Mouse (Mus musculus): ENCODE data around the gene Scnm1. TPM values are rescaled to one million over a fixed set of nuclear protein-coding genes. Genes with fewer than 3 reads are reported as not detected.

Gene Scnm1
- polyA plus RNA-seq, 1 experiment from 2014 or later, result 96.9 TPM

DNA sequence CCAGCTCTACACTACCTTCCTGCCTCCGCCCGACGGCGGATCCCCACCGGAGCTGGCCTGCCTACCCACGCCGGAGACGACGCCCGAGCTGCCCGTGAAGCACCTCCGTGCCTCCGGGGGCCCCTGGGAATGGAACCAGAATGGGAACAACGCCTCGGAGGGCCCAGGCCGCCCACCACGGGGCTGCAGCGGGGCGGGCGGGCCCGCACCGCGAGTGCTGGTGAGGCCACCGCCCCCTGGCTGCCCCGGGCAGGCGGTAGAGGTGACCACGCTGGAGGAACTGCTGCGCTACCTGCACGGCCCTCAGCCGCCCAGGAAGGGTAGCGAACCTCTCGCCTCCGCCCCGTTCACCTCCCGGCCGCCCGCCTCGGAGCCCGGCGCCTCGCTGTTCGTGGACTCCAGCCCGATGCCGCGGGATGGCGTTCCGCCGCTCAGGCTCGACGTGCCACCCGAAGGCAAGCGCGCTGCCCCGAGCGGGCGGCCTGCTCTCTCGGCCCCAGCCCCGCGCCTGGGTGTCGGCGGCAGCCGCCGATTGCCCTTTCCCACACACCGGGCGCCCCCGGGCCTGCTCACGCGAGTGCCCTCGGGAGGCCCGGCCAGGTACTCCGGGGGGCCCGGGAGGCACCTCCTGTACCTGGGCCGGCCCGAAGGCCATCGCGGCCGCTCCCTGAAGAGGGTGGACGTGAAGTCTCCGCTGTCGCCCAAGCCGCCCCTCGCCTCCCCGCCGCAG is 38.9 kb upstream of the Scnm1 start:
- no peak overlapping the region for H3K9ac ChIP-seq (replicated peaks; ENCODE audit: low read depth, low read length)

DNA sequence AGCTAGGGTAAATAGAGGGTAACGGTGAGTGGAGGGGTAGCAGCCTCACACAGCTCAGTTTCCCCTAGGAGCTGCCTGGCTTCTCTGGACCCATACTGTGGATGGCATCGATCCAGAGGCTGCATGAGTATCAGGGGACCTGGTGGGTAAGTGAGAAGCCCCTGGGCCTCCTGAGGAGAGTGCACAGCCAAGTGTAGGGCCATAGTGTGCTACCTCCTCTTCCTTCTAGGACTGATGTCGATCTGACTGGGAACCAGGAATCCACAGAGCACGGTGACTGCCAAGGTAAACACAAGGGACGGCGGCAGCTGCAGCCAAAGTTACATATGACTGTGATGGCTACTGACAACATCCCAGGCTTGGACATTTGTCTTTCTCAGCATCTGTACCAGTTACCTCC is 37.3 kb upstream of the Scnm1 start:
- Histone ChIP-seq H3K4me3 (ENCODE audit: low read depth, low read length) (no peak overlapping the region), H3K27me3 (ENCODE audit: control insufficient read depth, insufficient read depth, low read length) (peaks cover 19% of the 10 kb centered on the region), H3K4me2 (ENCODE audit: low read depth, low read length) (no peak overlapping the region), H3K9me3 (ENCODE audit: control insufficient read depth, low read length) (no peaks in the 10 kb centered on the region), H3K4me1 (ENCODE audit: control insufficient read depth, insufficient read depth, low read length) (peaks cover 9% of the 10 kb centered on the region; the same call in 1 of the 2 replicates), H3K27ac (ENCODE audit: low read depth, low read length) (no peak overlapping the region), H3K9ac (replicated peaks; ENCODE audit: low read depth, low read length) (no peak overlapping the region), H3K36me3 (ENCODE audit: control insufficient read depth, insufficient read depth, low read length) (peaks cover 69% of the 10 kb centered on the region)
- no peak for ATAC-seq (ENCODE audit: low read depth)
- 81% methylated on average over 6 of the region's 6 CpGs for WGBS

More for the DNA sequence above, 38.9 kb upstream of the Scnm1 start:
- Histone ChIP-seq H3K4me2 (ENCODE audit: low read depth, low read length) (no peak overlapping the region), H3K4me3 (ENCODE audit: low read depth, low read length) (no peak overlapping the region), H3K27ac (ENCODE audit: low read depth, low read length) (no peak overlapping the region), H3K9me3 (ENCODE audit: control insufficient read depth, low read length) (no peaks in the 10 kb centered on the region), H3K4me1 (ENCODE audit: control insufficient read depth, insufficient read depth, low read length) (peaks cover 9% of the 10 kb centered on the region; the same call in 1 of the 2 replicates), H3K27me3 (ENCODE audit: control insufficient read depth, insufficient read depth, low read length) (peaks cover 19% of the 10 kb centered on the region), H3K36me3 (ENCODE audit: control insufficient read depth, insufficient read depth, low read length) (peaks cover 54% of the 10 kb centered on the region)
- WGBS, result 16% methylated on average over 78 of the region's 84 CpGs
- ATAC-seq (ENCODE audit: low read depth), result no peak

DNA sequence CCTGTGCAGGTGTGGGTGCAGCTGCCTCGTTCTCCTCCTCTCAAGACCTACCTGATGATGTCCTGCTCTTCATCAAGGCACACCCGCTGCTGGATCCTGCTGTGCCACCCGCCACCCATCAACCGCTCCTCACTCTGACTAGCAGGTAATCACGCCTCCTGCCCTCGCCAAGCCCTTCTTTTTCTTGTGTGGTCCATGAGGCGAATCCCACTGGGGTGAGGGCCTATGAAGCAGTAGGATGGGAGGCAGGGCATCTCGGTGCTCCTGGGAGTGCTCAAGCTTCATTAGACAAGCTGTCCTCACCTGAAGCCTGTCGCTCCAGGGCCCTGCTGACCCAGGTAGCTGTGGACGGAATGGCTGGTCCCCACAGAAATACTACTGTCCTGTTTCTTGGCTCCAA is 36.2 kb upstream of the Scnm1 start:
- no peak overlapping the region for H3K4me3 ChIP-seq (ENCODE audit: low read depth, low read length)
- 90% methylated on average over 10 of the region's 10 CpGs for WGBS
- H3K27ac ChIP-seq (ENCODE audit: low read depth, low read length), result no peak overlapping the region
- no peak for ATAC-seq (ENCODE audit: low read depth)
- H3K36me3 ChIP-seq (ENCODE audit: control insufficient read depth, insufficient read depth, low read length), result peaks cover 79% of the 10 kb centered on the region
- H3K9me3 ChIP-seq (ENCODE audit: control insufficient read depth, low read length), result no peaks in the 10 kb centered on the region
- no peak overlapping the region for H3K4me2 ChIP-seq (ENCODE audit: low read depth, low read length)
- peaks cover 19% of the 10 kb centered on the region for H3K27me3 ChIP-seq (ENCODE audit: control insufficient read depth, insufficient read depth, low read length)
- no peak overlapping the region for H3K9ac ChIP-seq (replicated peaks; ENCODE audit: low read depth, low read length)
- H3K4me1 ChIP-seq (ENCODE audit: control insufficient read depth, insufficient read depth, low read length), result peaks cover 9% of the 10 kb centered on the region; the same call in 1 of the 2 replicates

DNA sequence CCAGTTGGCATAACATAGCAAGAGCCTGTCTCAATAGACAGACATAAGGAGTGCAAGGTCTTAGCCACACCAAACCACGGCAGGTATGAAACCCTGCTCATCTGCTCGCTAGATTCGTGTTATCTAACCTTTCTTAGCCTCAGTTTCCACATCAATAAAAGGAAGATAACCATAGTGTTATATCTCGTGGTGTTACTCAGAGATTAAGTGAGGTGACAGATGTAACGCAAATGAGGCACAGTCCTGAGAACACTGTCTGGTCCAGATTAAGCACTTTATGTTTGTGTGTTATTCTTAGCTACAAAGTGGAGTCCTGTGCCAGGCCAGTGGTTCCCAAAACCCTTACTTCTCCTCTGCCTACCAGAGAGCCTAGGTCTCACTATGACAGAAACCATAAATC is 31.0 kb upstream of the Scnm1 start:
- H3K4me3 ChIP-seq (ENCODE audit: low read depth, low read length), result no peak overlapping the region
- no peaks in the 10 kb centered on the region for H3K9me3 ChIP-seq (ENCODE audit: control insufficient read depth, low read length)
- H3K9ac ChIP-seq (replicated peaks; ENCODE audit: low read depth, low read length), result no peak overlapping the region
- WGBS, result 90% methylated on average over 5 of the region's 5 CpGs
- no peak for ATAC-seq (ENCODE audit: low read depth)
- peaks cover 53% of the 10 kb centered on the region for H3K36me3 ChIP-seq (ENCODE audit: control insufficient read depth, insufficient read depth, low read length)
- peaks cover 9% of the 10 kb centered on the region for H3K27me3 ChIP-seq (ENCODE audit: control insufficient read depth, insufficient read depth, low read length)
- H3K27ac ChIP-seq (ENCODE audit: low read depth, low read length), result no peak overlapping the region
- H3K4me1 ChIP-seq (ENCODE audit: control insufficient read depth, insufficient read depth, low read length), result peaks cover 24% of the 10 kb centered on the region
- no peak overlapping the region for H3K4me2 ChIP-seq (ENCODE audit: low read depth, low read length)

DNA sequence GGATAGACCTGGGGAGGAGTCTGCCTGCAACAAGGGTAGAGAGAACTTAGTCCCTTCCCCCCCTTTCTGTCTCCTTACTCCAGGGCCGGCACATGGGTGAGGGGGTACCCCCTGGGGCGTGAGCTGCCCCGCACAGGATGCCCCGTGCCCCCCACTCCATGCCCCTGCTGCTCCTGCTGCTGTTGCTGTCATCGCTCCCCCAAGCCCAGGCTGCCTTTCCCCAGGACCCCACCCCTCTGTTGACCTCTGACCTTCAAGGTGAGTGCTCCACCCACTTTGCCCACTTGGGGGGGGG is 30.4 kb upstream of the Scnm1 start:
- Histone ChIP-seq H3K9ac (replicated peaks; ENCODE audit: low read depth, low read length) (no peak overlapping the region), H3K27ac (ENCODE audit: low read depth, low read length) (no peak overlapping the region)

DNA sequence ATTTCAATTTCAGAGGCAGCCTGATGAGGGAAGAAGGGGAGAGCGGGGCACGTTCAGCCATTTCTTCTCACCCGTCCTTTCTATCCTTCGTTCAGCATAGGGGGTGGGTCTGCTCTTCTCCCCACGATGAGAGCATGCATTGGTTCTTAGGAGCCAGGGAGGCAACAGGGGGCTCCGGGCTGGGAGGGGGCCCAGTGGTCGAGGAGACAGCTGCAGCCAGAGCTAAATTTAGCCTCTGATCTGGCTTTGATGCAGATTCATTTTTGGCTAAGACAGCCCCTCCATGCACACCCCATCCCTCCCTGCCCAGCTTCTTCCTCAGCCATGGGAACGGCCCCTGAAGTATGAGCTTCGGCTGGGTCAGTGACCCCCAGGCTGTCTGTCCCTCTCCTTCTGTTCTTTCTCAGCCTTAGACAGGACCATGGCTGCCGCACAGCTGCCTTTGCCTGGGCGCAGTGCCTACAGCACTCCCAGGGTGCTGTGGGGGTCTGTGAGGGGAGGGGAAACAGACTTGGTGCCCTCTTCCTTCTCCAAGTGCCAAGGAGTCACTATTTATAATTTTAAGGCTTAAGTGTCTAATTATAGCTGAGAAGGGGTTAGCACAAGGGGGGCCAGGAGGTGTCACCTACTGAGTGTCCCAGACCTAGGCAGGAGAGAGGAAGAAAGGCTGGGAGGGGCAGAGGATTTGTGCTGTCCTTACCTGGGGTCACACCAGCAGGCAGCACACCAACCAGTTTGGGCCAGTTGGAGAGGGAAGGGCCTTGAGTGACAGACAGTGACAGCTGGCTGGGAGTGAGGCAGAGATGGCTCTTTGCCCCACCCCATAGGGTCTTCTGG is 29.8 kb upstream of the Scnm1 start:
- peaks cover 3% of the 10 kb centered on the region; the same call in 1 of the 2 replicates for H3K27me3 ChIP-seq (ENCODE audit: control insufficient read depth, insufficient read depth, low read length)
- 51% methylated on average over 11 of the region's 11 CpGs for WGBS
- no peak for ATAC-seq (ENCODE audit: low read depth)
- no peak overlapping the region for H3K27ac ChIP-seq (ENCODE audit: low read depth, low read length)
- H3K4me3 ChIP-seq (ENCODE audit: low read depth, low read length), result peak overlapping the region; percentile 60; the same call in 1 of the 2 replicates
- peaks cover 41% of the 10 kb centered on the region for H3K36me3 ChIP-seq (ENCODE audit: control insufficient read depth, insufficient read depth, low read length)
- H3K4me1 ChIP-seq (ENCODE audit: control insufficient read depth, insufficient read depth, low read length), result peaks cover 24% of the 10 kb centered on the region
- no peaks in the 10 kb centered on the region for H3K9me3 ChIP-seq (ENCODE audit: control insufficient read depth, low read length)
- peak overlapping the region; percentile 78 for H3K4me2 ChIP-seq (ENCODE audit: low read depth, low read length)
- H3K9ac ChIP-seq (replicated peaks; ENCODE audit: low read depth, low read length), result peak overlapping the region; percentile 34; the same call in 1 of the 2 replicates

More for the DNA sequence above, 30.4 kb upstream of the Scnm1 start:
- 72% methylated on average over 5 of the region's 5 CpGs for WGBS
- H3K4me2 ChIP-seq (ENCODE audit: low read depth, low read length), result peak overlapping the region; percentile 78; the same call in 1 of the 2 replicates
- H3K4me3 ChIP-seq (ENCODE audit: low read depth, low read length), result no peak overlapping the region
- H3K36me3 ChIP-seq (ENCODE audit: control insufficient read depth, insufficient read depth, low read length), result peaks cover 47% of the 10 kb centered on the region
- H3K27me3 ChIP-seq (ENCODE audit: control insufficient read depth, insufficient read depth, low read length), result peaks cover 4% of the 10 kb centered on the region; the same call in 1 of the 2 replicates
- no peaks in the 10 kb centered on the region for H3K9me3 ChIP-seq (ENCODE audit: control insufficient read depth, low read length)
- H3K4me1 ChIP-seq (ENCODE audit: control insufficient read depth, insufficient read depth, low read length), result peaks cover 24% of the 10 kb centered on the region
- ATAC-seq (ENCODE audit: low read depth), result no peak

DNA sequence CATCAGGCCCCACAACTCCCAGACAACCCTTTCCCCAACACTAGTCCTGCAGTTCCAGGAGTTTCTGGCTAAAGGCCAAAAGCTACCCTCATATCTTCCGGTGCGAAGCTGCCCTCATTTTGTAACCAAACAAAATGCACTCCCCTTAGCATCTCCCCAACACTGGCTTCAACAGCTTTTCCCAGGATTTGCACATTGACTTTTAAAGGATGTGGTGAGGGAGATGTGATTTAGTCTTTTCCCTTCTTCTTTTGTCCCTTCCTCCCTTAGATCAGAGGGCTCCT is 28.5 kb upstream of the Scnm1 start:
- 20% methylated on average over 2 of the region's 2 CpGs for WGBS
- peaks cover 28% of the 10 kb centered on the region for H3K36me3 ChIP-seq (ENCODE audit: control insufficient read depth, insufficient read depth, low read length)
- no peaks in the 10 kb centered on the region; the same call in 1 of the 2 replicates for H3K27me3 ChIP-seq (ENCODE audit: control insufficient read depth, insufficient read depth, low read length)
- H3K9me3 ChIP-seq (ENCODE audit: control insufficient read depth, low read length), result no peaks in the 10 kb centered on the region
- H3K4me1 ChIP-seq (ENCODE audit: control insufficient read depth, insufficient read depth, low read length), result peaks cover 24% of the 10 kb centered on the region
- no peak for ATAC-seq (ENCODE audit: low read depth)
- H3K9ac ChIP-seq (replicated peaks; ENCODE audit: low read depth, low read length), result peak overlapping the region; percentile 64
- peak overlapping the region; percentile 78 for H3K4me2 ChIP-seq (ENCODE audit: low read depth, low read length)
- peak overlapping the region; percentile 65; the same call in 1 of the 2 replicates for H3K27ac ChIP-seq (ENCODE audit: low read depth, low read length)
- peak overlapping the region; percentile 60 for H3K4me3 ChIP-seq (ENCODE audit: low read depth, low read length)

DNA sequence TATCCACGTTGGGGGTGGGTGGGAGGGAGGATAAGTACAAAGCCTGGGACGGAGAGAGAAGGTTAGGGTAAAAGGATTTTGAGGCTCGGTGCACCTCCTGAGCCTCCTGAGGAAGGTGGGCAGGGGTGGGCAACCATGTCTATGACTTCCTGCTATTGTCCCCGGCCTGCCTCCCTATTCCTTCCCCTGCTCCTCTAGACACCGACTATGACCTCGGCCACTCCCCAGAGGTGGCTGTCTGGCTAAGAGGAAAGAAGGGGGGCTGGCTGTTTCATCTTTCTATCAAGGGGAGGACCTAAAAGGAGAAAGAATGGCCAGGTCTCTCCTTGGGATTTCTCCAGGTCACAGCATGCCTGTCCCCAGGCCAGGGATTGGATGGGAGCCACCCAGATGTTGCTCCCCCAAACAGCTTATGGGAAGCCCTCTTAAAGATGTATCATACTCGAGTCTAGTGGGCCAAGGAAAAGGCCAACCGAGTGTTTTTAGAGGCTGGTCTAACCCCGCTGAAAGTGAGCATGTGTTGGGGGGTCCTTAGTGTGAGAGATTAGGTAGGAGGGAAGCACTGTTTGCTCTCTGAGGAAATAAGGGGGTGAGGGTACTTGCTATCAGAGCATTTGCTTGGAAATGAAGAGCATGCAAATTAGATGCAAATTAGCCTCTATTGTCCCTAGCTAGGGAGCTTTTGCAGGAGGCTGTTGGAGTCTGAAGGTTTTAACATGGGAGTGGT is 28.0 kb upstream of the Scnm1 start:
- peak overlapping the region; percentile 60 for H3K4me3 ChIP-seq (ENCODE audit: low read depth, low read length)
- no peaks in the 10 kb centered on the region for H3K27me3 ChIP-seq (ENCODE audit: control insufficient read depth, insufficient read depth, low read length)
- peak overlapping the region; percentile 65 for H3K27ac ChIP-seq (ENCODE audit: low read depth, low read length)
- no peak for ATAC-seq (ENCODE audit: low read depth)
- WGBS, result 1% methylated on average over 9 of the region's 9 CpGs
- H3K36me3 ChIP-seq (ENCODE audit: control insufficient read depth, insufficient read depth, low read length), result peaks cover 23% of the 10 kb centered on the region
- peaks cover 24% of the 10 kb centered on the region for H3K4me1 ChIP-seq (ENCODE audit: control insufficient read depth, insufficient read depth, low read length)
- H3K4me2 ChIP-seq (ENCODE audit: low read depth, low read length), result peak overlapping the region; percentile 78
- peak overlapping the region; percentile 64 for H3K9ac ChIP-seq (replicated peaks; ENCODE audit: low read depth, low read length)
- H3K9me3 ChIP-seq (ENCODE audit: control insufficient read depth, low read length), result no peaks in the 10 kb centered on the region

Data from neural tube, embryonic 14.5 days (tissue).